Mouse (Mus musculus) gastrocnemius, postnatal 4 days (tissue): ENCODE results near the gene Gpr142. TPM values are rescaled to one million over a fixed set of nuclear protein-coding genes. Genes with fewer than 3 reads are reported as not detected.

Source experiments
- DNase-seq, 2 experiments: peaks; one replicate each; pipeline ENCODE4 v3.0.0; 2021 to 2022; ENCODE audit warnings: low spot score in 2 of 2, mixed read lengths in 2 of 2
- total RNA-seq, 2 experiments: library from RNA; stranded (reverse); gene quantifications; 2 replicates each; pipeline ENCODE4 v1.2.3; 2021

The Gpr142 gene
- total RNA-seq, 2 experiments from 2014 or later: not detected

DNA sequence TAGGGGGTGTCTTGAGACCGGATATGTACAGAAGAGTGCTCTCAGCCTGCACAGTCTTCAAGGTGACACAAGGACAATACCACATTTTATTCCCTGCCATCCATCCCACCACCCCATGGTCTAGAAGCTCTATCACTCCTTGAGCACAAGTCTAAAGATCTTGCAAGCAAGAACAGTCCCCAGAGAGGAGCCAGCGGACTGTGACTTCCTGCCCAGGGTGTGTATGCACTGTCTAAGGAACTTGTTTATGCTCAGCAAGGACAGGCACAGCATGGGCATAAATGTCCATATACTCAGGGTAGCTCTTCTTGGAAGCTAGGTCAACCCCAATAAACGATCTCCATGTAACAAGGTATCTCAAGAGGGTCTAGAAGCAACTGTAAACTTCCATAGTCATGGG, 743 bp upstream of the Gpr142 start:
- no peak for DNase-seq

DNA sequence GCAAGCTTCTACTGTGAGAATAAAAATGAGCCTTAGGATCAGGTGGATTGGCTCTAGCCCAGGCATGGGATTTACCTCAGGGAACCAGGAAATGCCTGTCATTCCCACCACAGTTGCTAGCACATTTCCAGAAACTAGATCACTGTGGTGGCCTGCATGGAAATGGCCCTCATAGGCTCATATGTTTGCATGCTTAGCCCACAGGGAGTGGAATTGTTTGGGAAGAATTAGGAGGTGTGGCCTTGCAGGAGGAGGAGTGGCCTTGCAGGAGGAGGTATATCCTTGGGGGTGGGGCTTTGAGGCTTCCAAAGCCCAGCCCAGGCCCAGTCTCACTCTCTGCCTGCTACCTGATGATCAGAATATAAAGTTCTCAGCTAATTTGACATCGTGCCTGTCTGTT, 3.2 kb downstream of the Gpr142 start:
- no peak for DNase-seq

DNA sequence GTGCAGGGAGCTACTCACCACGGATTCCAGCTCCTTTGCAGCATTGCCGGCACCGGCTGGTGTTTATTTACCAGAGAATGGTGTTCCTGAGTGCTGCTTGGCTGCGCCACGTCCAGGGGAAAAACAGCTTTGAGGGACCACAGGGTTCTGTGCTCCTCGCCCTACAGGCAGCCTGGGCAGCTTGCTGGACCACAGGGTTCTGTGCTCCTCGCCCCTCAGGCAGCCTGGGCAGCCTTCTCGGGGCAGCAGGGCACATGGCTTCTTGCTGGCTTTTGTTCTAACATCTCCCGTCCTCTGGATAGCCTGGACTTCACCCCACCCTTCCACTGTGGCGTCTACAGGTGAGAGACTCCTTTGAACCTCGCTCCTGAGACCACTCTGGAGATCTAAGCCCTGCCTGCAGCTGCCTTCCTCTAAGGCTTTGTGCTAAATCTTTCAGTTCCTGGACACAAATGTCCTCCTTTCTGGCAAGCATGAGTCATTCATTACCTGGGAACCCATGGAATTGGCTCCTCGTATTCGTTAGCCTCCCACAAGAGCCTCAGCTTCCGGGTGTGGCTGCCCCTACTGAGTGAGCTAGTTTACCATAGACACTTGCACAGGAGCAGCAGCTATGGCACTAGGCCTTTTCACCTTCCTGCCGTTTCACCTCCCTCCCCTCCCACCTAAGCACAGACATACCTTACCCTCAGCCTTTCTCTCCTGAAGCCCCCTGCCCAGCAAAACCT, 4.0 kb downstream of the Gpr142 start:
- no peak for DNase-seq

DNA sequence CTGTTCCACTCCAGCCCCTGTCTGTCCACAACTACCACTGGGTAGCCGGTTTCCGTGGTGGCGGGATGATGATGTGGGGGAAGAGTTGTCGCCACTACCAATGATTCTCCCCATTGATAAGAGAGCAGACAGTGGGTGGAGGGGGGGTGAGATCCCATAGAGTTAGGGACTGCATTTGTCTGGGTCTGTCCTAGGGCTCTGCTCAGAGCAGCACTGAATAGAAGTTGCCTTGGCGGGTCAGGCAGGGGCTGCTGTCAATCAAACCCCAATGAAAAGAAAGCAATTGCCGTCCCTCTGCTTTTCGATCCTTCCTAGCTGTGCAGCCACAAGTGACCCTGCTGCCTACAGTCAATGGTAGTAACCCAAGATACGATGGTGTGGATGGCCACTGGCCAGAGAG, 5.3 kb downstream of the Gpr142 start:
- no peak for DNase-seq

DNA sequence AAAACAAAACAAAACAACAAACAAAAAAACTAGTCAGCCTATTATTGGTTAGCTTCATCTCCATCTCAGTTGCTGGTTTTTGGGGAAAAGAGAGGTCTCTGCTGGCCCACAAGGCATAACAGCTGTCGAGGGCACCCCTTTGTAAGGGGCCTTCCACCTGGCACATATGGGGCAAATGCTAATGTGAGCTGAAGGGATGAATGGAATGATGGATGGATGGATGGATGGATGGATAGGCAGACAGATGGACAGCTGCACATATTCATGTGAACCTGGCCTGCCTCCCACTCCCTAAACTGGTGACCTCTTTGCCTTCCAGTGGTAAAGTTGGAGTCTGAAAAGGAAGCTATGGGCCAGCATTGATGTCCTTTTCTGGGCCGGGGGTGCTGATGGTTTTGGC, 8.3 kb downstream of the Gpr142 start:
- DNase-seq: no peak

DNA sequence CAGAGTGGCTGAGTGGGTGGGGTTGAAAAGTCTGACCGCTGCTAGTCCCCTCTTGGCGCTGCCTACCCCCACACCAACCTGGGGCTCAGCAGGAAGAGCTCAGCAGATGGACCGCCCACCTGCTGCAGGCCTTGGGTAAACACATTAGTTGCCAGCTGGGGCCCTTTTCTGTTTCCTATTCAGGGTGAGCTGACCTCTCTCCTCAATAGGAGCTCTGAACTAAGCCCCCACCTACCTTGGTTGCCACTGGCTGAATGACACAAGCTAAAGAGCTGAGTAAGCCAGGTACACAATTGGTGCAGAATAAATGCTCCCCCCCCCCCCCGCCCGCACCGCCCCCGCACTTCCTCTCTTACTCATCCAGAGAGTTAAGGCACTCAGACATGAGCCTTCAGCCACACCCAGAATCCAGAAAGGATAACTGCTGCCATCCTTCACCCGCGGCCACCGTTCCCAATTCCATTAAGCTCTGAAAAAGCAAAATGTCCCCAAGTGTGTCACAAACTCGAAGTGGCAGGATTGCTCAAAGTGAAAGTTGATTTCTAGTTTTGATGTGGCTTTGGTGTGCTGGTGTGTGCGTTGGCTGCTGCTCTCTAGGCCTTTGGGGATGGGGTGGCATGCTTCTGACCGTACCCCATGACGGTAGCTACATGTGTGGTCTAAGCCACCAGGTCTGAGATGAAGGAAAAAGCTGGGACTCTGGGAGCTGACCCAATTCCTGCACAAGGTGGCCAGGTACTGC, 9.1 kb downstream of the Gpr142 start:
- no peak for DNase-seq

DNA sequence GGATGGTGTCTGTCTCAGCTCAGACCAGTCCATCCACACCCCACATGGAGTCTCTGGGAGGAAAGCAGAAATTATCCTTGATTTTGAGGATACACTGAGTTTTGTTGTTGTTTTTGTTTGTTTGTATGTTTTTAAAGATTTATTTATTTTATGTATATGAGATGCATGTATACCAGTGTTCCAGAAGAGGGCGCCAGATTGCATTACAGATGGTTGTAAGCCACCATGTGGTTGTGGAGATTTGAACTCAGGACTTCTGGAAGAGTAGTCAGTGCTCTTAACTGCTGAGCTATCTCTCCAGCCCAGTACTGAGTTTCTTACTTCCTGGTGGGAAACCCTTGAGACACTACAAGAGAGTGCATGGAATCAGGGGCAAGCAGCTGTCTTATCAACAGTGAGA, 10.6 kb downstream of the Gpr142 start:
- no peak for DNase-seq

DNA sequence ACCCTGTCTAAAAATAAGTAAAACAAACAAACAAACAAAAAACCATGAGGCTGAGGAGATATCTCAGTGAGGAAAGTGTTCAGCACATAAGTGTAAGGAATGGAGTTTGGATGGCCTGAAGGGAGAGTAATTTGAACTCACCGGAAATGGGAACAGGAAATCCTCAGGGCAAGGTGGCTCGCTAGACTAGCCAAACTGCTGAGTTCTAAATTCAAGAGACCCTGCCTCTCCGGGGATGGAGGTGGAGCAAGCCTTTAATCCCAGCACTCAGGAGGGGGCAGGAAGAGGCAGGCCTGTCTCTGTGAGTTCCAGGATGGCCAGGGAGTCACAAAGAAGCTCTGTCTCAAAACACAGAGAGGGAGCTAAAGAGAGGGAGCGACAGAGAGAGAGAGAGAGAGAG, 11.6 kb downstream of the Gpr142 start:
- DNase-seq: no peak

DNA sequence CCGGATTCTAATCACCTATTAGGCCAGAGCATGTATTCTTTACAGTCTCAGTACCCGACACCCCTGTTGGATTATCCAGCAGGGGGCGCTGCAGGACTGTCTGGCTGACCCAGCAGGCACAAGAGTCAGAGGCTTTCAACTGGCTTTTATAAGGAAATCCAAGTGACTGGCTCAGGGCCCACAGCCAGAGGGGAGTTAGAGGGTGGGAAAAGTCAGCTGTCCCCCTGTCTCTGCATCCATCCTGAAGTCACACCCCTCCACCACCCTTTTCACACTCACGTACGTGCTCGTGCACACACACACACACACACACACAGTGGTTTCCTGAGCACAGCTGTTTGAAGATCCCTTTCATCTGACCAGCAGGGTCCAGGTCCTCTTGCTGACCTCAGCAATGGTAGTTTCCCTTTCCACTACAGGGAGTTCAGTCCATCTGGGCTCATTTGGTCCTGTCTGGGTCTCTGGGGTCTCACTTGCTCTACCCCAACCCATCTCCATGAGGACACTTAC, 14.1 kb downstream of the Gpr142 start:
- DNase-seq: peak; percentile 92 to 95

DNA sequence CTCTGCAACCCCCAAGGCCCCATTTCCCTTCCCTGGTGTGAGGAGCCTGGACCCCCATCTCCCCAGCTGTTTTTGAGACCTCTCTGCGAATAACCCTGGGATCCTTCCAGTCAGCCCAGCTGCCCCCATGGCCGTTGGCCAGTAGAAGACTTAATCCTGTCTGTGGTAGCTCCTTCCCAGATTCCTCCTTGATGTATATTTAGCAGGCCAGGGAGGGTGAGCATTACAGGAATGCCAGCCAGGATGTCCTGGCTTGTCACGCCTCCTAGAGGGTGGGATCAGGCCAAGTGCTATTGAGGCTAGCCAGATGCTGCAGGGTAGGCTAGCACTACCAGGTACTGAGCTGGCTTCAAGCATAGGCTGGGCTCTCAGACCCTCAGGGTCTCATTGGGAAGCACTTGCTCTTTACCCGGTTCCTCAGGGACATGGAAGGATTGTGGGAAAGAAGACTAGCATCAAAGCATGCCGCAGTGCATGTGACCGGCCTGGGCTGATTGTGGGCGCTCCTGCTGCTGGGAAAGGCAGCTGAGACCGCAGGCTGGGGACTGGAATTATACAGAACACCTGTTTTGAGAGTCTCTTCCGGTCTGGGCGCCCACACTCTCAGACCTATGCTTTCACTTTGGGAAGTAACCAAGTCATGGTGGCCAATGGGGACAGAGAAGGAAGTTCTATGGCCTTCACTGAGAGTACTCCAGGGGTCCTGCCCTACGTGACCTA, 16.3 kb downstream of the Gpr142 start:
- DNase-seq: no peak

DNA sequence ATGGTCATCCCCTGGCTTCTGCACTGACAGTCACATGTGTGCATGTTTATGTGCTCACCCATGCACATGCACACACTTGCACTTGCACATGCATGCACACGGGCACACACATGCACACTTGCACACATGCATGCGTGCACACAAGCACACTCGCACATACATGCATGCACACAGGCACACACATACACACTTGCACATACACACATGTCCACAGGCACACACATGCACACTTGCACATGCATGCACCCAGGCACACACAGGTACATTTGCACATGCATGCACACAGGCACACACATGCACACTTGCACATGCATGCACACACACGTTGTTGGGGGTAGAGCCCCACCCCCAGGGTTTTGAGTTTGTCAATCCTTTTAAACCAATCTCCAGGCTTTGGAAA, 18.2 kb downstream of the Gpr142 start:
- no peak for DNase-seq

DNA sequence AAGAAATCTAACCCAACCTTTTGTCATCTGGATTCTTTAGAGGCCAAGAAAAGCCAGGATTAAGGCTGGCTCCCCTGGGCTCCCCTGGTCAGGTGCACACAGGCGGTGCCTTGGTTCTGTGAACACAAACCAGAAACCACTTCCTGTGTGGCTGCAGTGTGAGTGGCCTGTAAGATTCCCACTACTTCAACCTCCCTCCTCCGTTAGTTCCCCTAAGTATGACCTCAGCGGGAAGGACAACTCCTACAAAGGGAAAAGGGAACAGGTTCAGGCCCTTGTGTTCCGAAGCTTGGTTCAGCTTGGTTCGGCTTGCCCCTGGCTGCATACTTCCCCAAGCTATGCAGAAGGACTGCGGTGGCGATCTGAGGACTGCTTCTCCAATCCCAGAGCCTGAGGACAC, 19.5 kb downstream of the Gpr142 start:
- DNase-seq: no peak

DNA sequence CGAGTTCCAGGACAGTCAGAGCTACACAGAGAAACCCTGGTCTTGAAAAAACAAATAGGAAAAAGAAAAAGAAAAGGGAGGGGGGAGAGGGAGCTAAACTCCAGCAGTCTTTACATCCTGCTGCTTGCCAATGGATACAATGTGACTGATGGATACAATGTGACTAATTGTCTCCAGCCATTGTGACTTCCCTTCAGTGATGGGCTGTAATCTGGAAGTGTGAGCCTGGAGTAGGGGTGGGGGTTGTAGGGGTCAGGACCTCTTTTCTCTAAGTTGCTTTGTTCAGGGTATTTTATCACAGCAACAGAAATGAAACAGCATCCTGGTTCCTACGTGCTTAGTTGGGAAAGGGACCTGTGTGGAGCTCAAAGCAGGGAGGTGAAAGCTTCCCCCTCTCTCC, 20.4 kb downstream of the Gpr142 start:
- DNase-seq: no peak

DNA sequence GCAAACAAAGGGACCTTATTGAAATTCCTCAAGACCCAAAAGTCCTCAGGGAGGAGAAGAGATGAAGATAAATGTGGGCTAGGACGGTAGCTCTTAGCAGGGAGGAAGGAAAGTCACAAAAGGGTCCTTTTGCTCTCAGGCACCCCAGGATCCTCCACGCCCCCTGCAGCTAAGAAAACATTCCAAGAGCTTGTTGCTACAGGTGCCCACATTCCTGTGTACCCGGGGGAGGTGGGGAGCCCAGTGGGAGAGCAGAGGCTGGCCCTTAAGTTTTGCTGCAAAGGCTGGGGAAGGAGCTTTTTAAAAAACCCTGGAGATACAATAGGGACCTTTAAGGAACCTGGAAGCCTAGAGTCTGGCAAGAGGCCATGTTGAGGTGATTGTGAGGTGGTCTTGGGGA, 21.7 kb downstream of the Gpr142 start:
- DNase-seq: no peak

DNA sequence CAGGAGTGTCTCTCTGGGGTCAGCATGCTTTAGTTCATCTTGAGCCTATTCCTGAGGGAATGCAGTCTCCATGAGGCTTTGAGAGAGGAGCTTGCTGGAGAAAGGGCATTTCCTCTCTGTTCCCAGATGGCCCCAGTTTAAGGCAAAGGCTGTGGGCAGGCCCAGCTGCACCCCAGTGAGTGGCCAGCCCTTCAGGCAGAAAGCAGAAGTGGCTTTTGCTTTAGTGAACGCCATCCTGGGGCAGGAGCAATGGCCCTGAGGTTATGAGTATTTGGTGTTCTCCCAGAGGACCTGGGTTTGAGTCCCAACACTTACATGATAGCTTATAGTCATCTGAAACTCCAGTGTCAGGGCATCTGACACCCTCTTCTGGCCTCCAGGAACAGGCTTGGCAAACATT, 22.6 kb downstream of the Gpr142 start:
- no peak for DNase-seq

DNA sequence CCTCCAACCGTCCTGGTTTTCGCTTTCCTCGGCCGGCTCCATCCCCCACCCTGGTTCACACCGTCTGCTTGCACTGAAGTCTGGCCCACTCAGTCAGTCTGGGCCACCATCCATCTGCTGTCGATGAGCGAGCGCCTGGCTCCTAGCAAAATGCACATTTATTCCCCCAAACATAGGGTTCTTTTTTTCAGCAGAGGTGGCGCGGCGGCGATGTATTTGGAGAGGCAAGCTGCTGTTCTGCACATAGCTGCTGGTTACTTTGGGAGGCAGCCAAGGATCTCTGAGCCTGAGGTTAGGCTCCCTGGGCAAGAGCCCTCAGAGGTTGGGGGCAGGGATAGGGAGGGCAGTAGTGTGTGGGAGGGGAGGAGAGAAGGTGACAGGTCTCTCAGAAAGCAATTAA, 24.0 kb downstream of the Gpr142 start:
- DNase-seq: peak in 1 of 2 experiments; percentile 49

DNA sequence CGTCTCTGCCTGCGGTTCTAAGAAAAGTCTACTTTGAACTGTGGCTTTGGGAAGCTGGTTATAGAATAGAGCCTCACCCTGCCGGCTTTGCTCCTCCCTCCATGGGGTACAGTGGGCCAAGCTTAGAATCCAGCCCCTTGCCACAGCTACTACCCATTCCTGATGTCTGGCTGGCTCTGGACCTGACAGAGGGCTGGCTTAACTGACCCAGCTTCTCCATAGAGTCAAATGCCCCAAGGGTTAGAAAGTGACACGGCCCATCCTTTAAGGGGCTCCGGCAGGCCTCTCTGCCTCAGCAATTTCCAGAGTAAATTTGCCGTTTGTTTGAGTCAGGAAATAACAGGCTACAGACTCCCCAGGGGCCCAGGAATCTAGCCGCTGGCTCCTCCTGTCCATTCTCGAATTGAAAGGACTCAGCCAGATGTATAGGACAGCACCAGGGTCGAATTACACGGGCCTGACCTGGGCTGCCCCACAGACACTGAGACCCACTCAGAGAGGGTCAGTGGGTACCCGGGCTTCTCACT, 24.5 kb downstream of the Gpr142 start:
- DNase-seq: no peak

DNA sequence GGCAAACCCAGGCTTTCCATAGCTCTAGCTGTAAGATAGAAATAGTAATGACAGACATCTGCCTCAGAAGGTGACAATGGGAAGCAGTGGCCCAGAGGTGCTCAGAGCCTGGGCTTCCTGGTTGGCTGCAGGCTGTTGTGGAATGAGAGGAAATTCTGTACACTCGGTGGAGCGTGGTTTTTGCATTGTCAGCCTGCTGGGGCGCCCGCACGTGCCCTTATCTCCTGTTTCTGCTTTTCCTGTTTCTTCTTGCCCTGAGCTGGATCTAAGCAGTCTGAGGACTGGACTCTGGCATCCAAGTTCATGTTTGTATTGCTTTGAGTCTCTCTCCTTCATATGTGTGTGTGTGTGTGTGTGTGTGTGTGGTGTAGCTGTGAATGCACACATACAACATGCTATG, 28.0 kb downstream of the Gpr142 start:
- no peak for DNase-seq

DNA sequence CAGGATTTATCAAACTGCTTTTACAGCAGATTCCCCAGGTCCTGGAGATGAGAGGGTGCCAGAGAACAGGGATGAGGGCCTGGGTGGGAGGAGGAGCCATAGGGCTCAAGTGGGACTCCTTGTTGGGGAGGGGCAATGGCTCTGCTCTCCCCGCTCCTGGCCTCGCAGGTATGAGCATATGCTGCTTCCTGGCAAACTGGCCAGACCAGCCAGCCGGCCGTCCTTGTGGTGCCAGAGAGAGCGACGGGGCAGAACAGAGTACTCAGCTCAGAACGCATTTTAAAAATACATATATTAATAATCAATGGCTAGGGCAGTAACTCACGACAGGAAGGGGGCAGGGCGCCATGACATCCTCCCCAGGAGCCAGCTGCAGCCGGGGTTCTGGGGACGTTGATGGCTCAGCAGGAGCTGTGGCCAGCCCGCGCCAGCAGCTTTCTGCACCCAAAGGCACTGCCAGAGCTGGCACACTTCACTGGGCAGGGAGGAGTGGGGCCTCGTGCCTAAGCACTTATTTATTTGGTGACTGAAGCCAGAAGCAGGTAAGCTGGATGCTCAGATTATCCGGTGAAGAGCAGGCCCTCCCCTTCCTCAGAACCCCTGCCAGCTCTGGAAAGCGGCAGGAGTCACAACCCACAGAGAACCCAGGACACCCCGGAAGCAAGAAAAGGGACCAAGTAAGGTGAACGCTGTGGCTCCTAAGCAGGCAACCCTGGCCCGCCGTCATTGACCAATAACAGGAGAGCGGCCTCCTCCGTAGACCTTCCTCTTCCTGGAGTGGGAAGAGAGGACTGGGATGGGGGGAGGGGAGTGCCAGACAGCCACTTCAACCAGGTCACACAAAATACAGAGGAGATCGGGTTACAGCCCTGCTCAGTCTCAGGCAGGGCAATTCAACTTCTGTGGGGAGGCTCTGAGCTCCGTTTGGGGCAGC, 31.0 kb downstream of the Gpr142 start:
- peak; percentile 42 to 61 for DNase-seq

DNA sequence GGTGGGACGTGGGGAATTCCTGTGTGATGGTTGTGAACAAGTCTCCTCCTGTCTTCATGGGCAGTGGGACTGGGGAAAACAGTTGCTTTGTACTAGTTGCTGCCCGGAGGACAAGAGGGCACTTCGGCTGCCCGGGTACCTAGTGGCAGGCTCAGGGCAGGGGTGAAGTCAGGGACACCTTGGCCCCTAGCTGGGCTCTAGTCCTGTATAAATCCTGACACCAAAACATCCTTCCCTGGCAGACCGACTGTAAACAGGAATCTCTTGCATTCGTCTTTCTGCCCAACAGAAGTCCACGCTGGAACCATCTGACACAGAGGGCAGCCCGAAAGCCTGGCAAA, 31.7 kb downstream of the Gpr142 start:
- no peak for DNase-seq

DNA sequence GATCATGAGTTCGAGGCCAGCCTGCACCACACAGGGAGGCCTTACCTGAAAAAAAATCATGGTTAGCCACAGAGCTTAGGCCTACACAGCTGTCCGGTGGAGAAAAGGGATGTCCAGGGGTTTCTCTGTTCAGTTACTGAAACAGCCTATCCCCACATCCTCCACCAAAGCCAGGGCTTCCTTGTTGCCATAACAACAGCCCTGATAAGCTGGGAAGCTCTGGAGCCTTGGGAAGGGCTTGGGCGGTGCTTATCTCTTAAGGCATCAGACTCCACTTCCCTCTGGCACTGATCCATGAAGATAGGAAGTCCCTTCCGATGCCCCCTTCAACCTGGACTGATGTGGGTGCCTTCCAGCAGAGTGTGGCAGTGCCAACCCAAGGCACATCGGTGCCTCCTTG, 34.4 kb downstream of the Gpr142 start:
- DNase-seq: no peak
